Mouse (Mus musculus) G1E (cell line): ENCODE measurements at regions not wholly inside any gene's neighbourhood (a gene's known extent, or its start where the extent isn't known, plus 50 kb on each side); places are given as distances from the start of the nearest gene placed in this dataset.

Experiments
- CTCF ChIP-seq: IDR thresholded peaks from 2 replicates; pipeline ENCODE4 v1.5.1; 2012; ENCODE audit warnings: low read depth, low read length, inconsistent platforms, mixed read lengths
- GATA1 ChIP-seq: IDR thresholded peaks from 2 replicates; pipeline ENCODE4 v1.6.1; 2012; ENCODE audit warnings: borderline replicate concordance, low read length, inconsistent platforms, mixed read lengths
- GATA2 ChIP-seq: IDR thresholded peaks from 2 replicates; pipeline ENCODE4 v1.6.1; 2012; ENCODE audit warnings: low read depth, low read length, inconsistent platforms, borderline replicate concordance
- POLR2AphosphoS5 ChIP-seq: IDR thresholded peaks from 2 replicates; pipeline ENCODE4 v1.6.1; 2012; ENCODE audit warnings: low read depth, low read length, inconsistent platforms; ENCODE audit not compliant: insufficient replicate concordance
- TAL1 ChIP-seq: conservative IDR thresholded peaks from 2 replicates; pipeline ENCODE4 v1.6.1; 2012; ENCODE audit warnings: low read depth, low read length, inconsistent platforms, mixed read lengths

GRCm38 (mm10) chr1:75826202-75826601 is 280.1 kb downstream of the Slc4a3 start:
- TF ChIP-seq CTCF = no peak
- TF ChIP-seq GATA1 = no peak
- TF ChIP-seq TAL1 = no peak
- TF ChIP-seq POLR2AphosphoS5 = no peak
- TF ChIP-seq GATA2 = no peak
